Mouse (Mus musculus): ENCODE measurements around the gene Map4k2. TPM values are rescaled to one million over a fixed set of nuclear protein-coding genes. Genes with fewer than 3 reads are reported as not detected.

The Map4k2 gene
- total RNA-seq, 2 experiments from 2014 or later: 92.9 to 100 TPM

DNA sequence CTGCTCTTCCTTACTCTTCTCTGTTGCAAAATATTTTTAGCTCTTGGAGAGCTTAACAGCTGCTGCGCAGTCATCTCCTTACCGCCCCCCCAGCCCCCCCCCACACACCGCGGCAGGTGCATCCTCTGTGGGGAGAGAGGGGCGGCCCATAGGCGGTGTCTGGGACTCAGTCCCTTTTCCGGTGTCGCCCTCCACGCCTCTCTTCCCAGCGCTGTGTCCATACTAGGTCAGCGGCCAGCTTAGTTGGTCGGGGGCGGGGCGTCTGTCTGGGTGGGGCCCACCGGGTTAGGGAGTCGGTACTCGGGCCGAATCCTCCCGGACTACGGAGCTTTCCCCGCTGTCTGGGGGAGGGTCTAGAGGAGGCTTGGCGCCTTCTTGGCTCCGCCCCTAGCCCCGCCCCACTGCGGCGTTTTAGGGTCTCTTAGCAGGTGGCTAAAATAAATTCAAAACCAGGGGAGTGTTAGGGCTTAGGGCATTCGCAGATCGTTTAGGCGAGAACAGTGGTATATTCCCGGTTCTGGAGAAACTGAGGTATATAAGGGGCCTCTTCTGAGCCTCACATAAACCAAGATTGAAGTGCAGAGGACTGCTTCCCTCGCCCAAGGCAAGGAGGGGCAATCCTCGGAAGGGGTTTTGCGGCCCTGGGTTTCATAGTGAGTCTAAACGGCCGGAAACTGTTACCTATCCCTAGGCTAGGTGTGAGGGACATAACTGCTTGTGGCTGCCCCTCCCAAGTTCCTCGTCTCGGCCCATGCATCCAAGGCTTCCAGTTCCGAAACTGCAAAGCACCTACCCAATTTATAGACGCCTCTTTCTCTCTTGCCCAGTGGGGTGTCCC, 57.7 kb downstream of the Map4k2 start:
- DNase-seq (ENCODE audit: low spot score in 2 of 2): no peak

DNA sequence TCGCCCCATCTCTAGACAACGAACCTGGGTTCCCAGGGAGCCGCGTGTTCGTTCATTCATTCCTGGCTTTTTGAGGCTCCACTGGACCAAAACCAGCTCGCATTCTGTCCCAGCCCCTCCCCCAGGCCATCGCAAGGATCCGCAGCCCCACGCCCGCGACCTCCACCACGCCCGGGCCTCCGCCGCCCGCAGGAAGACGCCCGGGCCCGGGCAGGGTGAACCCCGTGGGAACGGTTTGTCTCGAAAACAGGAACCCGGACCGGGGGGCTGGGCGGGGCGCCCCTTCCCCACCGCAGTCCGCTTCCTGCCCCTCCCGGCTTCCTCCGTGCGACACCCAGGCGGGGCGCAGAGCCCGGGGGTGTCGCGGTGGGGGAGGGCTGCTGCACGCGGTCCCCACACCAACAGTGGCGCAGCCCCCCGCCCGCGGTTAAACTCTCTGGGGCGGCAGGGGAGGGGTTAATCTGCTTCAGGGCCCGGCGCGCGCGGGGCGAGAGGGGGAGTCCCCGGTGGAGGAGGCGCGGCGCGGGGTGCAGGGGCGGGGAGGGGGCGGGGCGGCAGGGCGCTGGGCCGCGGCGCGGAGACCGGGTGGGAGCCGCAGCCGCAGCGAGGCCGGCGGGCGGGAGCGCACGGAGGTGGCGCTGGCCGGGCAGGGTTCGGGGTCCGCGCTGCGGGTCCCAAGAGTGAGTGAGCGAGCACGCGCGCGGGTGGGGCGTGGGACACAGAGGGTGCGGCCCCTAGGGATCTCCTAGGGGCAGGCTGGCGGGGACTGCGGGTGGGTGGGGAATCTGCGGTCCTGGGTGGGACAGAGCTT, 58.6 kb downstream of the Map4k2 start, which contains the start of gene Rasgrp2:
Rasgrp2 (plus strand) TSS at position 56 of the 811 bp plus-strand sequence.
- DNase-seq (ENCODE audit: low spot score in 2 of 2): no peak

DNA sequence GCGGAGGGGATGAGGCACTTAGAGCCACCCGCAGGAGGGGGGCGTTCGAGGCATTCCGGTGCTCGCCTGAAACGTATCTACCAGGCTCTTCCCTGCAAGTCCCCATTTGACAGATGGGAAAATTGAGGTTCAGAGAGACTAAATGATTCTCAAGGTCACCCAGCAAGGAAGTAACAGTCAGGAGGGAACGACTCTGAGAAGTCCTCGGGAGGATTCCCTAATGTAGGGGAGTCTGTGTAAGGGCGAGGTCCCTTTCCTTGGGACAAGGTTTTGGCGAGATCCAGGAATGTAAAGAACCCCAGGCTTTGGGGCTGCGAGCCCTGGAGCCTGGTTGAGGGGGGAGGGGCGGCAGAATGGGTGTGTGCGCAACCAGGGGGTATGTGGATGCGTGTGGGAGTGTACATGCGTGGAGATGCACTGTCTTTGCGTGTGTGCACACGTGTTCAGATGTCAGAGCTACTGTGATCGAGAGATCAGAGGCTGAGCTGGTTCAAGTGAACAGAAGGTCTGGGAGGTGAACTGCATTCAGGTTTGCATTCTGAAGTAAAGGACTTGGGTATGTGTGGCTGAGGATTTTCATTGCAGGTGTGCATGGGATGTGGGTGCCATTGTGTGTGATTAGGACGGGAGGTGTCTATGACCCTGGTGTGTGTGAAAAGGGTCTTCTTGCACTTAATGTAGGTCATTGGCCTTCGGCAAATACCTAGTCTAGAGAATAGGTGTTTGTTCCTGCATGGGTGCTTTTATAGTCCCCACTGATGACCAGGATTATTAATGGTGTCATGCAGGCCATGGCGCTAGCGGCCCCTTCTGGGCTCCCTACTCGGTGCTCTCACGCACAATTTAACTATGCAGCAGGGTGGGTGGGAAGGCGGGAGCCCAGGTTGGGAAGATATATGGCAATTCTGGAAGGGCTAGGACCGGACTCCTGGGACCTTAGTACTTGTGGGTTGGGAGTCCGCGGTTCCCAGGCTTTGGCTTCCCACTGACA, 59.5 kb downstream of the Map4k2 start:
- no peak for DNase-seq (ENCODE audit: low spot score in 2 of 2)

DNA sequence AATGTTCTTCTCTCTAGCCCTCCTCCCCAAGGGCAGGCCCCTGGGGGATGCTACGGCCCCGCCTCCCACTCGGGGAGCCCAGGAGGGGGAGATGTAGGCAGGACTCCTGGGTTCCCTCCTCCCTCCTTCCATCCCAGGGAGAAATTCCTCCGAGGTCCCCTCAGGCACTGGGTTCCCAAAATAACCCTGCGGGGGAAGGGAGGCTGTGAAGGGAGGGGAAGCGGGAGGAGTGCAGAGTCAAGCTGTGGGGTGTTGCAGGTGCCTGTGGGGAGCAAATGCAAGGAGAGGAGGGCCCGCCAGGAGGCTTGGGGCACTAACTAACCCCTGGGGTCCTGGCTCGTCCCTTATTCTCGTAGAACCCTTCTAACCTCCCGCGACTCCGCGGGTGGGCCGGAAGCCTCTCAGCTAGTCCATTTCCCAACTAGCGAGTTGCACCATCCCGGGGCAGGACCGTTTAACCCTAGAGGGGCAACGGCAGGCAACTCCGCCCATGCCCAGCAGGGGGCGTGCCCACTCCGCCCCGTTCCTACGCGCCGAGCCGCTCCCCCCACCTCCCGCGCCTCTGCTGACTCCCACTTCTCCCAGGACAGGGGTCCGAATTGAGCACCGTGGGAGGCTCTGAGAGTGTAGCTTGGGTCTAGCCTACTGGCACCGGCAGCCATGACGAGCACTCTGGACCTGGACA, 60.3 kb downstream of the Map4k2 start:
- DNase-seq (ENCODE audit: low spot score in 2 of 2): peak; percentile 42 to 60

DNA sequence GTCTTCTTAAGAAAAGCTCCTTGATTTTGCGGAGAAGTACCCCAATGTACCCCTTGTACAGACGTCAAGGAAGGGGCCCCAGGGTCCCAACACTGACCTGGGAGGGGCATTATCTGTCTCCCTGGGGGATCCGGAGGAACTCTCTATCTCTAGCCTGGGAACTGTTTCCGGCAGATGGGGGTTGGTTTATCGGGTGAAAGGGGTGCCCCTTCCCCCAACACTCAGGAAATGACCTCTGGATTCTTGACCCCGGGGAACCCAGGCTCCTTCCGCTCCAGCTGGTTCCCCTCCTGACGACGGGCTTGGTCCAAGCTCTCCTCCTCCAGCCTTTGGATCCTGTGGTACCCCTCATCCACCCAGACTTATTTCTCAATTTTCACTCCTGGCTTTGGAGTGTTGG, 61.0 kb downstream of the Map4k2 start:
- DNase-seq (ENCODE audit: low spot score in 2 of 2): no peak

DNA sequence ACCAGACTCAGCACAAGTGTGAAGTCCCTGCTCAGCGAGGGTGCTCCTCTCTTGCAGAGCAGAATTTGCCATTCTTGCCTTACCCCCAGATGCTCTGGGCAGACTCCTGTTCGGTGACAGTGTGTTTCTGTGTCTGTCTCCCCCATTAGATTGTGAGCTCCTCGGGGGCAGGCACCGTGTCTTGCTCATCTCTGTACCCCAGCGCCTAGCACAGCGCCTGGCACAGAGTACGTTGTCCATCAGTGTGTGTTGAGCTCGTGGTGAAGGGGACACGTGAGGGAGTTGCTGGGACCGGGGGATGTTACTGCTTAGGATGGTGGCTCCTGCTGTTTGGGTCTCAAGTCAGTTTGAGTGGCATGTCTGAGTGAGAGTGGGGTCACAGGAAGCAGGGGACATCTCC, 62.9 kb downstream of the Map4k2 start:
- no peak for DNase-seq (ENCODE audit: low spot score in 2 of 2)

Small RNA genes lying within 50 kb of the gene (microRNA-seq; reads per million reads assigned to microRNA genes)
- 4.2 to 7.2 reads per million in 2 experiments for gene Mir6989

Other genes starting within 250 kb of the Map4k2 start
- gene AC131692.1, start 246.7 kb upstream of the Map4k2 start, total RNA-seq (2021): not detected
- gene Naaladl1, start 235.4 kb upstream of the Map4k2 start, total RNA-seq (2021): under 1 TPM; 0.14 to 0.21 TPM
- gene Sac3d1, start 222.5 kb upstream of the Map4k2 start, total RNA-seq (2021): 10 to 100 TPM; 17.8 to 19.0 TPM
- gene Snx15, start 212.8 kb upstream of the Map4k2 start, total RNA-seq (2021): 10 to 100 TPM; 41.6 to 44.8 TPM
- gene Batf2, start 200.2 kb upstream of the Map4k2 start, total RNA-seq (2021): 1 to 10 TPM in 1 of 2 experiments, under 1 TPM in 1; 0.51 to 1.2 TPM
- 10 to 100 TPM; 82.9 to 92.9 TPM for gene Arl2, start 199.6 kb upstream of the Map4k2 start, total RNA-seq (2021)
- gene Majin, start 156.7 kb upstream of the Map4k2 start, total RNA-seq (2021): under 1 TPM in 1 of 2 experiments, not detected in 1; 0.37 TPM
- not detected for gene Gpha2, start 114.8 kb upstream of the Map4k2 start, total RNA-seq (2021)
- gene Ppp2r5b, start 105.3 kb upstream of the Map4k2 start, total RNA-seq (2021): 100 to 1,000 TPM; 152 to 158 TPM
- gene Atg2a, start 99.5 kb upstream of the Map4k2 start, total RNA-seq (2021): 10 to 100 TPM; 31.5 to 33.9 TPM
- 10 to 100 TPM; 36.8 to 39.0 TPM for gene Ehd1, start 64.4 kb upstream of the Map4k2 start, total RNA-seq (2021)
- gene Cdc42bpg, start 34.7 kb upstream of the Map4k2 start, total RNA-seq (2021): 1 to 10 TPM; 4.2 to 4.8 TPM
- 10 to 100 TPM; 62.4 to 74.5 TPM for gene Men1, start 6.2 kb upstream of the Map4k2 start, total RNA-seq (2021)
- gene Sf1, start 22.6 kb downstream of the Map4k2 start, total RNA-seq (2021): 100 to 1,000 TPM; 188 to 211 TPM
- 10 to 100 TPM; 32.6 to 37.9 TPM for gene Pygm, start 43.3 kb downstream of the Map4k2 start, total RNA-seq (2021)
- gene Rasgrp2, start 58.2 kb downstream of the Map4k2 start, total RNA-seq (2021): 10 to 100 TPM; 68.2 to 84.7 TPM
- 100 to 1,000 TPM; 549 to 568 TPM for gene Nrxn2, start 77.6 kb downstream of the Map4k2 start, total RNA-seq (2021)
- gene Slc22a12, start 201.9 kb downstream of the Map4k2 start, total RNA-seq (2021): not detected

Measured in left cerebral cortex, adult 18-20 months (tissue).